Mouse (Mus musculus) left cerebral cortex, postnatal 10 days (tissue): ENCODE measurements at regions not wholly inside any gene's neighbourhood (a gene's known extent, or its start where the extent isn't known, plus 50 kb on each side); places are given as distances from the start of the nearest gene placed in this dataset.
A peak's percentile ranks its signal among the peaks of the same experiment; 100 is the strongest.

Experiments
- DNase-seq, 2 experiments: peaks; one replicate each; pipeline ENCODE4 v3.0.0; 2021 to 2022; ENCODE audit warnings: low spot score in 2 of 2, mixed read lengths in 1 of 2; ENCODE audit errors: extremely low spot score in 1 of 2
- intact Hi-C: fragments of 180-260 bp; cut with DNase I; formaldehyde crosslinking; loops from one replicate; pipeline ENCODE4 v1.15.1; 2025

DNA sequence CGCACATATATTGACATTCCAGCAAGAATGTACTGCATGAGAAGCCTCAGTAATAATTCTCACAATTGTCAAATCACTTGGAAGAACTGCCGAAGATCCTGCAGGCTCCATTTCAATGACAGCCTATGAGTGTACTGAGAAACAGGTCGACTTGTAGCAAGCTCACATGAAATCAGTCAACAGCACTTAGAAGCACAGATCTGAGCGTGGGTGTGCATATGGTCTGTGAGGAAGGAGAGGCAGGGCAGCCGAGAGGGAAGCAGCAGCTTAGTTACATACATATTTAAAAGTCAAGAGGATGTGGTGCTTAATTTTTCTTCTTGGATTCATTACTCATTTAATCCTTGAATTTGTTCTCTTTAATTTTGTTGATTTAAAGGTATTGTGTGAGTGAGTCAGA lies 967.4 kb upstream of the Epha7 start:
- intact Hi-C loops = no loop called here
- peak; percentile 20 to 27 for DNase-seq

DNA sequence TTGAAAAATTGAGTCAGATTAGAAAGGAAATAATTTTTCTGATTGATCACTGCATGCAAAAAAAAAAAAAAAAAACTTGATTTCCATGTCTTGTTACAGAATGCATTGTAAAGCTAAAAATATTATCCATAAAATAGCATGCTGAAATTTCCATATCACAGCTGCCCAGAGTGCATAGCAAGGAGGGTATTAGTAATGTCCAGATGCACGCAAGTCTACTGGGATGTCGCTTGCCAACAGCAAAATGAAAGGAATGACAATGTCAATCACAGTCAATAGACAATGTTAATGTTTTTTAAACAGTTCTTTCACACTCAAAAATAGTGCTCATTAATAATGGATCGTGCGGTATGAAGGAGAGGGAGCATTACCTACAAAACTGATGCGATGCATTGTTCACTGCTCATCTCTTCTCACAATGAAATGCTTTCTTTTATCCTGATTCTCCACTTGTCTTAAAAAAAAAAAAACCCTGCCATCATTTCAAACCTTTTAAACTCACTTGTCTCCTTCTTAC lies 966.8 kb upstream of the Epha7 start:
- intact Hi-C loops = no loop called here
- no peak for DNase-seq

DNA sequence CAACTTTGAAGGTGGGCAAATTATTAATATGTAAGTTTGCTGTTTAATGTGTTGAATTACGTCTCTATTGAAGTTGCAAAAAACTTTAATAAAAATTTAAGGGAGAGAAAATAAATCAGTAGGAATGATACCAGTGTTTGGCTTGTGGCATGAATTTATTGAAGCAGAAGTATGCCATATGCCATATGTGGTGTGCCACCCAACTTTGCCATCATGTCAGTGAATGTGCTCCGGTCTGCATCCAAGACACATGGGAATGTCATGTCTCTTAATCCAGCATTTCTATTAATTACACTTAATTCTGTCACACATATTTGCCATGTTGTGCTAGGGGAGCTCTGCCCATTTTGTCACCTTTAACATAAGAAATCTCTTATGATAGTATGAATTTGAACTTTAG lies 956.8 kb upstream of the Epha7 start:
- intact Hi-C loops = no loop called here
- no peak for DNase-seq

DNA sequence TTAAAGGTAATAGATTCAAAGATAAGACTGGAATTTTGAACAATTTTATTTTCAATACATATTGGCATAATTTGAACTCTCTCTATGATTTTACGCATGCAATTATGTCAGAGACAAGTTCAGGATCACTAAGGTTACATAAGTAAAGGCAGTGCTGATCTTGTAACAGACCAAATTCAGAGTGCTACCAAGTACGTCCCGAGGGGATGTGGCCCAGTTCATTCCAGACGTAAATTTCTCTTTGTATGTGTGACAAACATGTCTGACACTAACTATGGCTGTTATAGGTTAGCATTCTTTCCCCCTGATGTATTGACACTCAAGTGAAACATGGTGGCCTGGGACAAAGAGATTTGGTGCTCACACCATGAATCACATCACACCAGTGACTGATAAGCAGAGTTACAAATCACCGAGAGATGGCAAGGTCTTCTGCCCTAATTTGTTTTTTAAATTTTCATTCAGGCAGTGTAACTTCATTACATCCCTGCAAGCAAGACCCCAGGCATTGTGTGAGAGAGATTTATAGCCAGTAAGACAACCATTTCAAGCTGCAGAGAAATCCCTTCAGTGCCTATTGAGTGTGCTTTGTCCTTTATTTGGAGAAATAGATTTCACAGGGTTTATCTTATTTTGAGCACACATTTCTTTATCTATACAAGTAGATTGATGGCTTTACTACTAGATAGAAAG lies 925.5 kb upstream of the Epha7 start:
- intact Hi-C loops = no loop called here
- DNase-seq = no peak

DNA sequence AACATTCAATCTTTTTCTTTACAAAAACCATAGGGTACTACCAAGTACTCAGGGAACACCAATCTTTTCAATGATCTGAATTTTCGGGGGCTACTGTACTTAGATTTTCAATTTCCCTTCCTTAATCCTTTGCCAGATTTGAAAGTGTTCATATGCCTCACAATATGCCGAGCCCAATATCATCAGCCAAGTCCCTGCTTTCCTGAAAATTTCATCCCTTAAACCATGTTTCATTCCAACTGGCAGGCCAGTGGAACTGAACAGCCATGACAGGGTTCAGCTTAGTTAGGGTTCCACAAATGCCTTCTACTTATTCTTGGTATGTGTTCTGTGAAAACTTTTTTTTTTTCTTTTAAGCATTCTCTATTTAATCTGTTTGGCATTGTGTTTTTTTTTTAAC lies 916.5 kb upstream of the Epha7 start:
- no peak for DNase-seq
- intact Hi-C loops = no loop called here

DNA sequence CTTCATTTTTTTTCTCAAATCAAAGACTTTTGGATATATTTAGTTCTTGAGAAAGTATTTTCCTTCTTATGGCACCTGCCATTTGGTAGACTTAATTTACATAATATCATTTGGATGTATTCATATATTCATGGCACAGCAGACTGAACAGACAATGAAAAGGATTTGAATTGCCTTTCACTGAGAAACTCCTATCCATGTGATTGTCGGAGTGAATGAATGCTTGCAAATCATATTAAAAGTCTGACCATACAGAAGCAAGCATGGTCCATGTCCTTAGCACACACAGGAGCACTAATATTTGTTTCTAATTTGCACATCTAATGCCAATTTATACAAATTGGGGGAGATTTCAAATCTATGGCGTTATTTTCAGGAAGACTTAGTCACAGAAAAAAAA lies 867.6 kb upstream of the Epha7 start:
- intact Hi-C loops = no loop called here
- no peak for DNase-seq

DNA sequence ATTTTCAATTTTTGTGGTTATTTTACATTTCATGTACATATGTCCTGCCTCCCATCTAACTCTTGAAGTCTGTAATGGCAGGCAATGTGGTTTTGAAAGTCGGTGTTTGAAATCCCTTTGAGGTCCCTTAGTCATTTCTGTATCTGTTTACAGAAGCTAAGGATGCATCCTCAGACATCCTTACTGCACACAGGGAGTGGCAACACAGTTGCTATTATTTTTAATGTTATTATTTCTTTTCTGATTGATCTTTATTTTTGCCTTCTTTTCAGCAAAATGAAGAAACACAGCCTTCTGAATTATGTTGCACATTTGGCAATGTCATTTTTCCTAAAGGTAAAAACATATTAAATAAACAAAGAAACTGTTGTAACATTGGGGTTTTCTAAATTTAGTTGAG lies 867.2 kb upstream of the Epha7 start:
- intact Hi-C loops = no loop called here
- no peak for DNase-seq

DNA sequence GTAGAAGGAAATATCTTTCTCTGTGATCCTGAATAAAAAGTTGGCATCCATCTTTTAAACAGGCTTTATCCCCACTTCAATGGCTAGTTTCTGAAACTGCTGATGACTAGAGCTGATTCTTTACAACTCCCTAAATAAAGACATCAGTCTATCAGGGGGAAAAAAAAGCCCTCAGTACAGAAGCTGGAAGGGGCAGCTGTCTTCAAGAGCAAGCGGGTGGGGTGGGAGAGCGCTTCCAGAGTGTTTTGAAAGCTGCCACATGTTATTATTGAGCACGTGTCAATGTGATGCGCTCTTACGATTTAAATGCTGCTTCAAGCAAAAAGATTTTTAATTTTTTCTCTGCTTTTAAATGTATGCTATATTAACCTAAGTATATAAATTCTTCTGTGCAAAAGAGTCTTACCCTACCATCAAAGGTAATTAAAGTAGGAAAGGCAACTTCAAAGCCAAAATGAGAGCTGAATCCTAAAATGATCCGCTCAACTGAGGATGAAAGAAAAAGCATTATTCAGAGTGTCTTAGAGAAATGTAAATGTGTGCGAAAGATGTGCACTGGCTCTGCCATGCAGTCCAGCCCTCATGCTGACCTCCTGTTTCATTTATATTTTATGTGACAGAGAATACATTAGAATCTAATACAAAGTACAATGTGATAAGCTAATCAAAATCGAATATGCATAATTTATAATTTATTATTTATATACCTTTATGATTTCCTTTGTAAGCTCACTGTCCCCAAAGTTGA lies 862.8 kb upstream of the Epha7 start:
- no peak for DNase-seq
- intact Hi-C loops = no loop called here

DNA sequence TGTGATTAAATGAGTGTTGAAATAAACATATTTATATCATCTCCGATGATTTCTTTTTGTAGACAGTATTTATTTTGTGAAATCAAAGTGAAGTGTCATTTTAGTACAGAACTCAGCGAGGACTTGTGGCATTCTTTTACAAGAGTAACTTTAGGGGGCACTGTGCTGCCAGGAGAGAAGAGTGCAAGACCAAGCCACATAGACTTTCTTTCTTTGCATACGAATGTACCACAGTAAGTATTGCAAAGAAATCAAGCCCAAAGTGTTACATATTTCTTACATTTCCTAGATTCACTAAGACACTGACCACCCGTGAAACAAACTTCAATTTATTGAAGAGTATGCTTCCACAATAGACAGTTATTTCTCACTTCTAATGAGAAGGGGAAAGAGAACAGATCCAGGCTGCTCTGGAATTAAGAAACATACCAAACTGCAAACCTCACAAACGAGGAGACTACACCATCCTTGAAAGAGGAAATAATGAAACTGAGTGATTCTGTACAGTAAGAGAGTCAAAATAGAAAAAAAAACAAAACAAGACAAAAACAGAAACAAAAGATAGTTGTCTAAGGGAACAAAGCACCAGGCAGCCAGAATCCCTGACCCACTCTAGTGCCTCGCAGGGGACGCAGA lies 847.8 kb upstream of the Epha7 start:
- peak; percentile 19 to 39 for DNase-seq
- intact Hi-C loops = loop anchor here (5.0 kb wide), 1 partner anchor 847 kb away; the partner anchor contains the start of gene Epha7

DNA sequence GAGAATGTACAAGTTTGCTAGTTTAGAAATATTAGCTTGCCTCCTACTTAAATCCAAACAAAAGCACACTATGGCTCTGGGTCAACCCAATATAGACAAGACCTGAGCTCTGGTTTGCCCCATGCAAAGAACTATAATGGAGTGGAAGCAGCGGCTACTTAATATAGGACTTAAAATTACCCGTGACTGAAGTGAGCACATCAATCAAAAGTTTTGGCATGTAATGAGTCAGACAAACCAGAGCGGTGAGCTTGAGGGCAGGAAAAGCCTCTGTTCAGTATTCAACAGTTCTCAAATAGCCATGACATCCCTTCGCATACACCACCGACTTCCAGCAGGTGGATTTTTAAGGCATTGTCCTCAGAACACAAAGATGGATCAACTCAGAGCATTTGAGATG lies 842.4 kb upstream of the Epha7 start:
- intact Hi-C loops = no loop called here

DNA sequence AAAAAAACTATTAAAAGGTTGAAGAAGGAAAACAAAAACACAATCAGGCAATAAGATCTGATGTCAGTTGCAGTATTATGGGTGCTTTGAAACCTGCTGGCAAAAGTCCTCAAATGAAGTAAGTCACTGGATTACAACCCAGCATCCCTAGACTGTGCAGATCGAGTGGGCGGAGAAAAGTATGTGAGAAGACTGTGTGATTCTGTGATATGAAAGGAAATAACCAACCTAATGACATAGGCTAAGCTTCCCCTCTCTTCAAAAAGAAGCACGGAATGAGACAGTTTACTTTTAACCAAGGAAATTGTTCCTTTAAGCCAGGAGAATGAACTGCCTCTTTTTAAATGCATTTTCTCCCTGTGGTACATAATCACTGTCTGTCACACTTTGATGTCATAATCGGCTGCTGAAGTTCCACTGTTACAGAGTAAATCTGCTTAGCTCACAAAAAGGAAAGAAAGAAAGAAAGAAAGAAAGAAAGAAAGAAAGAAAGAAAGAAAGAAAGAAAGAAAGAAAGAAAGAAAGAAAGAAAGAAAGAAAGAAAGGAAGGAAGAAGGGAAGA lies 833.6 kb upstream of the Epha7 start:
- intact Hi-C loops = no loop called here
- no peak for DNase-seq

More for the DNA sequence above, 842.4 kb upstream of the Epha7 start:
- no peak for DNase-seq

DNA sequence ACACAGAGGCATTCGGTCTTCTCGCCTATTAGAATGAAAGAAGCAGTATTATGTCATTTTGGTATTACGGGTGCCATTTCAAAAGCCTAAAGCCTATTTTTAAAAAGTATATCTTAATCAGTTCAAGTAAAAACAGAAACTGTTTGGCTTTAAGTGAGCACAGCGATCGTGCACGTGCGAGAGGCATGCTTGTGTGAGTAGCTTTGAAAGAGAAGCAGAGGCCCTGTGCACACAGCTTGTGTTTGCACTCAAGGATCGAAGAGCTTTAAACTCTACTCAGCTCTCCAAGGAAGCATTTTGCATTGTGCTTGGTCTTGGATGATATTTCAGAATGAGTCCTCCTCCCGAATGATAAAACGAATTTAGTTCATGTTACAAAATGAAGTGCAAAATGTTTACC lies 833.1 kb upstream of the Epha7 start:
- intact Hi-C loops = no loop called here
- no peak for DNase-seq

DNA sequence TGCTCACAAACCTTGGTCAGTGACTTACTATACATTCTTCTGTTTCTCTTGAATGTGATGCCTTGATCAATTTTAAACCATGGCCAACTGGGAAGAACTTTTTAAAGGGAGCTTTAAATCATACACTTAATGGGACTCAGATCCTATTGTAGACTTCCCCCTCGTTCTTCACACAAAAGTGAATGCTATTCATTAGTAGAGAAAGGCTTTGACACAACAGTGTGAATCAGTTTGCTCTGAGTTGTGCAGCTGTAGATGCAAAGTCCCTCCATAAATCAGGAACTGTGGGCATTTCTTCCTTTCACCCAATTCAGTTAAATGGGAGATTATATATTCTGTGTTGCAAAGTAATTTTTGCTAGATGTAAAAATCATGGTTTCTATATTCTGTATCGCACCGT lies 831.6 kb upstream of the Epha7 start:
- DNase-seq = no peak
- intact Hi-C loops = no loop called here

DNA sequence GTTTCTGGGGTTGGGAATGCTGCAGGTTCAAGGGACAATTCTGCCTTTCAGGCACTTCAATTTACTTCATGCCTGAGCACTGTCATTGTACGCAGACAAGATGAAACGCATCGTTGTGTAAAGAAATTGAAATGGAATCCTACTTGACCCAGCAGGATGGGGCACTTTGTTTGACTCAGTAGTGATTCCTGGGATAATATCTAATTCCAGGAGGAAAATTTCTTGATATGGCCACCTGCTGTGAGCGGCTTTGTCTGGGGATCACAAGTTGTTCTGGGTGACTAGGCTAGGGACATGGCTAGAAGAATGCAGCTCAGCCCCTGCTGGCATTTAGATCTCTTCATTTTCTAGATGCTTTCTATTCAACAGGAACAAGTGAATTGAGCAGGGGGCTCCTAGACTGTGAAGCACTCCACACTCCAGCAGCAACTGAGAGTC lies 824.9 kb upstream of the Epha7 start:
- no peak for DNase-seq
- intact Hi-C loops = no loop called here

DNA sequence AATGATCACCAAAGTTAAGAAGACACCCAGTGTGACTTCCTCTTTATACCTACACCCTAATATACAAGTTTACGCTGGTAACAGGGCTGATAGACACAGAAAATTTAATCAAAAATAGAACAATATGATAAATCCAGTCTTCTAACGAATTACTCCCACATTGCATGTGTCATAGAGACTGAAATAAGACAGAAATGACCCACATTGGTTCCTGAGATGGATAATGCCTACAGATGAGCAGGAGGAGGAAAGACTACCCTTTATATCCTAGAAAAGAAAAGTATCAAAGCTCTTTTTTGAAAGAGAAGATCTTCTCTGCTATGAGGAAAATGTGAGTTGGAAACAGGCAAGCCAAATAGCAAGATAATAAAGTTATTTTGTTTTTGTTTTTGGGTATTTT lies 818.5 kb upstream of the Epha7 start:
- no peak for DNase-seq
- intact Hi-C loops = no loop called here

DNA sequence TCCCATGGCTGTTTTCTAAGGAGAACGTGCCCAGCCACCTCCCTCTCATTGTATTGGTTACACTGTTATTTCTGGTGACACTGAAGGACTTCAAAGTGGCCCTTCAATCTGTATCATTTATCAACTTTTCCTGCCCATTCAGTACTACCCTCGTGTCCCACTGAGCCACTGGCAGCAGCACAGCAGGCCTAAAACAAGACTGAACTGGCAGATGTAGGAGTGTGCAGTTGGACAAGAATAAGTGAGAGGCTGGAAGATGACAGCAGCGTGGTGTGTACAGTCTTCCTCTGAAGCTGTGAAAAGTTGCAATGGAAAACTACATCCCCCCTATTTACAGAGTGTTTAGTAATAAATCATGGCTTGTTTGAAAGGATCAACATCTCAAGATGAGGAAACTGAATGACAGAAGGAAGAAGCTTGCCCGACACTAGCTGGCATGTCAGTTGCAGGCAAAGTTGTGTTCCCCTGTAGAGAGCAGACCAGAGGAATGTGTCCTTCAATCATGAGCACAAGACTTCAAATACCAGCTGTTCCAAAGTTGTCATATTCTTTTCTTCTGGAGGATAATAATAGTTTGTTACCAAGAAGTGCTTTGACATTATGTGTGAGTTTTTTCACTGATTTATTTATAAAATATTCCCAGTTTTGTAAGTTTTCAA lies 811.0 kb upstream of the Epha7 start:
- intact Hi-C loops = no loop called here
- DNase-seq = no peak
